Mouse (Mus musculus) kidney, adult 11 months (tissue): Measurements from ENCODE around the gene Sfr1.
A peak's percentile ranks its signal among the peaks of the same experiment; 100 is the strongest.

Experiments used
- DNase-seq: peaks from one replicate; pipeline ENCODE4 v3.0.0; 2022

Gene Sfr1

DNA sequence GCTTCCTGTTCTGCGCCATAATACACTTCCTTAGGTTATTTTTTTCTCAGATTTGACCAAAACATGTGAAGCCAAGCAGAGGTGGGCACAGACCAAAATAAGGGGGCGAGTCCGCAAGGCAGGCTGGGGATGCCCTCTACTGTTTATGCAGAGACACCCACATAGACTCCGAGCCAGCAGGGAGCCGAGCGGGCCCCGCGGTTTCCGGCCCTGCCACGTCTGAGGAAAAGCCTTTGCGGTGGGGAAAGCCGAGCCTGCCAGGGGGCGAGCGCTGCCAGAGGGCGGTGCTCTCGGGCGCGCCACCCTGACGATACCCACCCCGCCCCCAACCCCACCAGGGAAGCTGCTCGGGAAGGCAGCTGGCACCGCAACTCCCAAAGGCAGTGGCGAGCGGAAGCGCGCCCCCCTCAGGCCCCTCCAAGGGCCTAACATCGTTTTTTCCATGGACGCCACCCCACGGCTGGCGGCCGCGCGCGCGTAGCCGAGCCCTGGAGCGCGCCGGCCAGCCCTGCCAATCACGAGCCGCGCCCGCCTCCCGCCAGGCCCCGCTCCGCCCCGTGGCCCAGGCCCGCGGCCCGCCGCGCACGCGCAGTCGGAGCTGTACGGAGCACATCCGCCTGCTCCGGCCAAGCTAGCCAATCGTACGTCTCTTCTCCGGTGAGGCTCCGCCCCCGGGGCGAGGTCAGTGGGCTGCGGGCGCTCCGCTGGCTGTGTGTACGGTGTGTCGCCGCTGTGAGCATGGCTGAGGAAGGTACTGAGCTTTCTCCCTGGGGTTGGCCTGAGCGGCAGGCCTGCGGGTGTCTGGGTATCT is at the start of gene Sfr1:
Sfr1 (plus strand) TSS at position 612 of the 811 bp plus-strand sequence.
- peak; percentile 99 for DNase-seq

- no peak for DNase-seq
These were observed 41.9 kb upstream of the Sfr1 start for GRCm38 (mm10) chr19:47689592-47689991.

DNA sequence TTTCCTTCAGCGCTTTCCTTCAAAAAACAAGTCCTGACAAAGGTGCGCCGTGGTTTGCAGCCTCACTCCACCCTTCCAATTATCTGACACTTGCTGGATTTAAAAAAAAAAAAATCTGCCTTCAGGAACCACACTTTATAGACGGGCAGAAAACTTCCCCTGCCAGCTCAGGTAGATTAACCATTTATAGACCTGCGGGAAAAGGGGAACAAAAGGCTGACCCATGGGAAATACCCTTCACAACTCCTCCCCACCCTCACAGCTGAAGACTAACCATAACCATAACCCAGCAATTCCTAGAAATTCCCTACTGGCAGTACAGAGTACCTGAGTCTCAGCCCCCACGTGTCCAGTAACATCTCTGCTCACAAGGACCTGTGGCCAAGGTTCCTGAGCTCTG is 39.5 kb upstream of the Sfr1 start, which contains the start of gene Col17a1:
Col17a1 (minus strand) TSS at position 101 of the 400 bp plus-strand sequence.
- no peak for DNase-seq

DNA sequence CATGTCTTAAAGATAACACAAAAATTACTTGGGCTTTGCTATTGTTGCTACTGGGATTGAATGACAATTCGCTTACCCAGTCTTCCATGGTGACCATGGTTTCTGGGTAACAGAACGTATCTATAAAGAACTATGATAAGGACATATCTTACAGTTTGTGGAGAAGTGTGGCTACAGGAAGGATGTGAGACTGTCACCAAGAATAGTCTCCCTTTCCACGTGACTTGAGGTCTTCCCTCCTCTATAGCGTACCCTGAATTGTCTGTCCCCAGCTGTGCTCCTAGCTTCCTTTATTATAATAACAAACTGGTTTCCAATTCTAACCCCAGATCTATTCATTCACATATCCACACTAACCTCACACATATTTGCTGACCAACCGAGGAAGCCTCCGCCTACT is 35.8 kb upstream of the Sfr1 start:
- no peak for DNase-seq

- DNase-seq = no peak
These were observed 35.1 kb upstream of the Sfr1 start for GRCm38 (mm10) chr19:47696411-47696810.

DNA sequence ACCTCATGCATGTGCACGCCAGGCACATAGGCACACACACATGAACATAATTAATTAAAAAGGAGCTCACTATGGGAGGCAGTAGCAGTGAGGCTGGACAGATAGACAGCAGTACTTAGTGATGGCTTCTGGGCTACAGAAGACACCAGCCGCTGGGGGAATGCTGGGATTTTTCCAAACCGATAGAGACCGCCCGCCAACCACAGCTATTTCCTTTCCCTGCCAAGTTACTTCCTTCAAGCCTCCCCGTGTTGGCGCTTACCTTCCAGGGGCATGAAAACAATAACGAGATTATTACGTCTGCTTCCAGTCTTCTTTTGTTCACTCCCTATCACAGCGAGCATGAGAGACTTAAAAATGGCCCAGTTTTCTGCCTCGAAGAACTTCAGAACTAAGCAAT is 34.4 kb upstream of the Sfr1 start:
- DNase-seq = no peak

DNA sequence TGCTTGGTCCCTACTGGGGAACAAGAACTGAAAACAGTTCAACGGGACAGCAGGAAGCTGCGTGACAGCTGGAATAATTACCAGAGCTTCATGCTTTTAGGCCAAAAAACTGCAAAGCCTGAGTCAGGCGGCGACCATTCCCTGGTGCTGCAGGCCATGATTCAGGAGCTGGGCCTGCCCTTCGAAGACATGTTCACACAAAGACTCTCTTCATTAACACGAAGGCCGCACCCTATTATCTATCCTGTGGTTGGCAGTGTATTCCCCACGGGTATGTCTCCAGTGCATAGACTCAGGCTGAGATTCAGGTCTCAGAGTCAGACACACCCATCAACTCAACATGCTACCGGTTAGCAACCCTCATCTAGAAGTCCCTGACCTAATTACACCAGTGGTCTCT is 33.2 kb upstream of the Sfr1 start:
- no peak for DNase-seq

DNA sequence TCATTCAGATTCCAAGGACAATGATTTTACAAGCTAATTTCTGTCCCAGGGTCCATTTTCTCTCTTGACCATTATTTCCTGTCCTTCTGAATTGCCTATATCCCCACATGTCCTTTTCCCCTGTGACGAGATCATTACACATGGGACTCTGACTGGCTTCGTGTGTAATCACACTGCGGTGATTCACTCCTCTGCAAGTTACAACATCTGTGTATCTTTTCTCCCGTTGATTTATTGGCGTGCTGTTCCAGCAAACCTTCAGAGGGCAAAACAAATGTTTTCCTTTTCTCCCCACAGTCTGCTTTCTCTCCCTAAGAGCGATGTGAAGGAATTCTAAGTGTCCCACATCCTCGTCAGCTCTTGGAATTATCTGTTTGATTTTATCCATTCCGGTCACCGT is 31.7 kb upstream of the Sfr1 start:
- no peak for DNase-seq

- no peak for DNase-seq
These were observed 31.0 kb upstream of the Sfr1 start for GRCm38 (mm10) chr19:47700509-47700908.

DNA sequence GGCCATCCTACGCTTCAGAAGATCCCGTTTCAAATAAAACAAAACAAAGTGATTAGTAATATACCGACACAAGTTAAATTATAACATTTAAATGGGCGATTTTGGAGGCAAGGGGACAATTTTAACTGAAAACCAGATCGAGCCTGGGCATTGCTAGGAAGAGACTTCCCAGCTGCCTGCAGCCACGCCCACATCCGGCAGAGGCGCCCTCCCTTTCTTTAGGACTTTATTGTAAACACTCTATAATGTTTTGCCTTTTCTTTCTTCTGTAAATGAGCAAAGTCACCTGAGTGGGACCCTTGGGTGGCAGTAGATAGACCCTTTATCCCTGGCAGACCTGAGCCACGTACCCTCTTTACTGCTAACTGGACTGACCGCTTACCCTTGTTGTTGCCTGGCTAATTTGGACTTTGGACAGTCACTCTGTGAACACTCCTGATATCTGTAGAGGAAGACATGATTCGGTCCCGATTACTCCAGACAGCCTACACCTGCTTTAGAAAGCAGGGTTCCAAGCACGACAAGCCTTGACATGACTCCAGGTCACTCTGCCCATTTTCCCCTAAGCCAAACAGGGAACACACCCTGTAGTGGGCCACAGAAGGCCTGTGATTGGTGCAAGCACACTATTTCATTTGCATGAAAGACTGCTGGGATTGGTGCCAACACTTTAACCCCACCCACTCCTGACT is 26.3 kb upstream of the Sfr1 start:
- no peak for DNase-seq

- DNase-seq = no peak
These were observed 25.6 kb upstream of the Sfr1 start for GRCm38 (mm10) chr19:47705772-47706309.

- no peak for DNase-seq
These were observed 21.1 kb upstream of the Sfr1 start for GRCm38 (mm10) chr19:47710376-47710775.

DNA sequence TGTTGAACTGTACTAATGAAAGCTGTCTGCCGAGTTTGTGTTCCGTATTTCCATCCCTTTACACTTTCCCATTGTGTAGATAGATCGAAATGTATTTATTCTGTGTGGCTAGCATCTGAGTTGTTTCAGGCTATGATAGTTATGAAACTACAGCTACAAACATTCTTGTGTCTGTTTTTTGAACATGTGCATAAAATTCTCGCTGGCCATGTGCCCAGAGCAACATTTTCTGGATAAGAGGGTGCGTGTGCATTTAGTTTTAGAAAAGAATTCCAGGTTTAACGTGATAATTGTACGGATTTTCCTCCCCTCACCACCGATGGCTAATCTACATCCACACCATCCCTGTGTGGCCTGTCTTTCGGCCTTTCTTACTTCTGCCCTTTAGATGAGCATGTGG is 18.0 kb upstream of the Sfr1 start:
- DNase-seq = no peak

DNA sequence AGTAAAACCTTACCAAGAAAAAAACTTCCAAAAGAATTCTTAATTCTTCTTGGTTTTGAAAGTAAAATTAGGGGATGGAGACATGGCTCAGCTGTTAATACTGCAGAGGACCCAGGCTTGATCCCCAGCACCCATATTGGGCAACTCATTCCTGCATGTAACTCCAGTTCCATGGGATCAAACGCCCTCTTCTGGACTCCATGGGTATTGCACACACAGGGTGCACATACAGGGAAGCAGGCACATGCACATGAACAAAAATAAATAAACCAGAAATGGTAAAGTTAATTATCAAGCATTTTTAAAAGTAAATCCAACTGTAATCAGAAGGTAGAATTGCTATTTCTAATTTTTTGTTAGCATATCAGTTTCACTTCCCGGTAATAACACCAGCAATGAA is 15.3 kb upstream of the Sfr1 start:
- DNase-seq = no peak

DNA sequence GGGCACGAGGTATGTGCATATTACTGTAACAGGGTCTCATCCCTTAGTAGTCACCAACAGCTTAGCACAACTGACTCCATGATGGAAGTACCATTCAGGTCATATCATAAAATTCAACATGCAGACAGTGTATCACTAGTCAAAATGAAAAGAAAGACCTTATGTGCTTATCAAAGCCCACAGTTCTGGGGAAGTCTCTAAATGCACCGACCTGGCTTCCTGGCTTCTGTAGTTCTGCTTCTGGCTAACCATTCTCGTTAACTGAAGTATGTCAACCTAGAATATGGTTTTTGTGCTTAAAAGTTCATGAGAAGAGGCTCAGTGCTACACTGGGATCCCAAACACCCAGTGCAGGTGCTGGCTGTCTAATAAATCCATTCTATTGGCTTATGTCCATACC is 12.3 kb upstream of the Sfr1 start:
- DNase-seq = no peak

DNA sequence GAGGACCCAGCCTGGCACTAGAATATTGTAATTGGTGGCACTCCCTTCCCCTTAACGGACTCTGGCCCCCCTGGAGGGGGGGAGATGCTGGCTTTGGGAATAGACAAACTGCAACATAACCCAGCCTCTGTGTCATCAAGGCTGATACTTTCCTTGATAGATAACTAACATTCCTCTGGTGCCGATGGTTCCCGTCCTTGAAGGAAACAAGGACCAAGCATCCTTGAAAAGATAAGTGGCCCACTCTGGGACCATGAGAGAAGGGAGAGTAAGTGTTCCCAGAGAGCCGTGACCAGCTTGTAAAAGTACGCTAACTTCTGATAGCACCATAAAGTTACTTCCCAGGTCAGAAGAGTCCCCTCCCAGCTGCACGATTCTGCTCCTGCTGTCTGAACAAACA is 9.0 kb upstream of the Sfr1 start:
- no peak for DNase-seq

DNA sequence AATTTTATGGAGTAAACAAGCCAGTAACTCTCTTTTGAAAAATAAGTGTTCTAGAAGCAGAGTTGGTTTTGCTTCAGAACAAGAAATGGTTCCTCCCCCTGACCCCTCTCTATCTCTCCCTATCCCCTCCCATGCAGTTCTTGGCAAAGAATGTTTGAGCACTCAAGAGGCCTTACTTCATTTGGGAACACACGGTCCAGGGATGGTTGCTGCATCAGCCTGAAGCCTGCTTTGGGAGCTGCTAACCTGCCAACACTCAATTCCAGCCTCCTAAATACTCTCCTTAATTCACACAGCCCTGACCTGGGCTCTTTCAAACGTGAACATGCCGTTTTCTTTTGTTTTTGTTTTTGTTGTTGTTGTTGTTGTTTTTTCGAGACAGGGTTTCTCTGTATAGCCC is 6.6 kb upstream of the Sfr1 start:
- DNase-seq = no peak

GRCm38 (mm10) chr19:47725643-47726140 is 5.8 kb upstream of the Sfr1 start:
- no peak for DNase-seq

GRCm38 (mm10) chr19:47730691-47731070 is 801 bp upstream of the Sfr1 start:
- peak; percentile 43 for DNase-seq

DNA sequence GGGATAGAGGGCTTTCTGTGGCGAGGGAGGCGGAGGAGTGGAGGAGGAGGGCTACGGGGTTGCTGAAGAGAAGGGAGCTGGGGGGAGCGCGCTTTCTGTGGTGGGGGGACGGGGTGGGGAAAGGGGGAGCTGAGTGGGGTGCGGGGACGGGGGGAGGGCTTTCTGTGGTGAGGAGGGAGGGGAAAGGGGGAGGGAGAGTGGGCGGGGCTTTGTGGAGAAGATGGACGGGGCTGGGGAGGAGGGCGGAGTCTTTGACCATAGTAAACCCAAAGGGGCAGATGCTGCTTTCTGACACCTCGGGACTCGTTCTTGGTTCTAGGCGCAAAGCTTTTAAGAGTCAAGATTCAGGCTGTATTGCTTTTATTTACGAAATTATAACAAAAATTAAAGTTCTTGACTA is 449 bp downstream of the Sfr1 start:
- no peak for DNase-seq

GRCm38 (mm10) chr19:47747072-47747471 is 15.6 kb downstream of the Sfr1 start:
- no peak for DNase-seq

DNA sequence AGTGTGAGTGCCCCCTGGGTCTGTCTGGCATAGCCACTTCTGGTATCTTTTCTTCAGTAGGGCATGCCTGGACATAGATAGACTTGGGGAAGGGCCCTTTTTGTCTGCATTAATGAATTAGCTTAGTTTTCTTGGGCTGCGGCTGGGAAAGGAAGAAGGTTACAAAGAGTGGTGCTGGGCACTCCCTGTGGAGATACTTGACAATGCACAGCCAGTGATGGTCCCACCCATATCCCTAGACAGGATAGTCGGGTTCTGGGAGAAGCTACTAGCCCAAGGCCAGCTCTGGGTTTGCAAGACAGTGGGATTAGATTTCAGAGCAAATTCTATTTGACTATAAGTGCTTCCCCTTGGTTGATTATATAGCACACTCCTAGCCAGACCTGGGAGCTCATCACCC is 17.5 kb downstream of the Sfr1 start:
- DNase-seq = no peak

GRCm38 (mm10) chr19:47750391-47750790 is 18.9 kb downstream of the Sfr1 start:
- no peak for DNase-seq

- DNase-seq = no peak
These were observed 21.0 kb downstream of the Sfr1 start for GRCm38 (mm10) chr19:47752456-47752855.
